Mouse (Mus musculus) testis, adult 2 months (tissue): ENCODE measurements around the gene Ccdc92b.

Source experiments
- CTCF ChIP-seq: fragments of 200-500 bp; IDR thresholded peaks from 2 replicates; pipeline ENCODE4 v1.5.1; 2012; ENCODE audit warnings: low read depth, mild to moderate bottlenecking, inconsistent platforms, low read length, moderate library complexity; ENCODE audit not compliant: control insufficient read depth, insufficient read depth, insufficient replicate concordance
- POLR2A ChIP-seq: fragments of 200-500 bp; IDR thresholded peaks from 2 replicates; pipeline ENCODE4 v1.6.1; 2012; ENCODE audit warnings: low read depth, mild to moderate bottlenecking, inconsistent platforms, low read length, moderate library complexity; ENCODE audit not compliant: control insufficient read depth

- TF ChIP-seq POLR2A (no peak), CTCF (no peak)
Measured at GRCm38 (mm10) chr11:74625333-74625732, 5.9 kb downstream of the Ccdc92b start.
